ENCODE assay signal across 24 mouse cellular contexts in the genomic region with DNA sequence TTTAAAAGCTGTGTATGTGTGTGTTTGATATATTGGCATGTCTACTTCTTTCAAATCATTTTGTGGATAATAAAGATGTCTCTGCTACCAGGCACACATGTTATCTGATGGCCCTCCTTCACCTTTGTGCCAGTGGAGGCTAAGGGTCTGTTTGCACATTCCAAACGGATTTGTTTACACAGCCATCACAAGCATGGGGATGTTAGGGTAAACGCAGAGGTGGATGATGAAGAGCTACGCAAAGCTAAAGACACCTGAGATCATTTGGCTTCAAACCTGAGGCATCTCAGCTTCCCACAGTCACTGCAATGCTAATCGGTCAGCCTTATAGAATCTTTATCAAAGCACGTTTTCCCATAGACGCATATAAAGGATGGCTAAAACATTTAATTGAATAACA.
"Had no signal": no experiment of that assay in that cellular context is flagged by ENCODE, and none has a peak within 500 bp of the region (broad histone marks: within the 10 kb centered on the region; RNA-seq: fewer than 3 reads in every experiment).

No protein-coding gene starts in this region.

- H3K36me3 ChIP-seq: heart, embryonic 15.5 days had no signal

- H3K4me3 ChIP-seq: heart, adult 2 months; heart, embryonic 13.5 days; heart, embryonic 15.5 days; hindbrain, embryonic 10.5 days; hindbrain, embryonic 12.5 days; layer of hippocampus, adult 2 months; left cerebral cortex, adult 2 months; limb, embryonic 10.5 days; limb, embryonic 12.5 days had no signal

- H3K9ac ChIP-seq: heart, embryonic 13.5 days; heart, embryonic 15.5 days; hindbrain, embryonic 12.5 days; hindbrain, embryonic 14.5 days; limb, embryonic 12.5 days; liver, embryonic 14.5 days had no signal

- H3K27me3 ChIP-seq: heart, embryonic 13.5 days; heart, embryonic 15.5 days; hindbrain, embryonic 12.5 days; limb, embryonic 12.5 days had no signal

- H3K4me2 ChIP-seq: heart, embryonic 11.5 days; heart, embryonic 13.5 days; heart, embryonic 15.5 days; hindbrain, embryonic 12.5 days; hindbrain, embryonic 14.5 days; limb, embryonic 12.5 days had no signal

- H3K27ac ChIP-seq: heart, adult 2 months; heart, embryonic 13.5 days; heart, embryonic 15.5 days; hindbrain, embryonic 10.5 days; hindbrain, embryonic 12.5 days; hindbrain, embryonic 14.5 days; layer of hippocampus, adult 2 months; left cerebral cortex, adult 2 months; limb, embryonic 10.5 days; limb, embryonic 12.5 days; liver, embryonic 14.5 days had no signal

- DNase-seq: gastrocnemius, postnatal 14 days; gastrocnemius, postnatal 36 days; heart, adult 2 months; heart, postnatal 14 days; heart, postnatal 4 days; kidney, adult 18-20 months; kidney, adult 8-10 months; kidney, postnatal 10 days; kidney, postnatal 25 days; kidney, postnatal 4 days had no signal

- H3K4me1 ChIP-seq: hindbrain, embryonic 12.5 days had no signal

- H3K9me3 ChIP-seq: heart, embryonic 15.5 days; hindbrain, embryonic 12.5 days; limb, embryonic 10.5 days; limb, embryonic 12.5 days had no signal

- ATAC-seq: hindbrain, embryonic 16.5 days; inflammation-experienced regulatory T-cells, adult 6 months; intestine, embryonic 16.5 days had no signal
